Mouse (Mus musculus): ENCODE measurements around the gene Tfap4.

GRCm38 (mm10) chr16:4596141-4596728, 36.6 kb upstream of the Tfap4 start:
- no peak for TF ChIP-seq CTCF (IDR thresholded peaks at IDR 0.05; ENCODE audit: borderline replicate concordance, control insufficient read depth, extremely low read depth, insufficient read depth, low read length, poor library complexity)
- no peak for TF ChIP-seq POLR2A (IDR thresholded peaks at IDR 0.05; ENCODE audit: control insufficient read depth, extremely low read depth, insufficient read depth, low read length, poor library complexity)
